8 mouse cellular contexts compared by ENCODE assay signal in the genomic region with DNA sequence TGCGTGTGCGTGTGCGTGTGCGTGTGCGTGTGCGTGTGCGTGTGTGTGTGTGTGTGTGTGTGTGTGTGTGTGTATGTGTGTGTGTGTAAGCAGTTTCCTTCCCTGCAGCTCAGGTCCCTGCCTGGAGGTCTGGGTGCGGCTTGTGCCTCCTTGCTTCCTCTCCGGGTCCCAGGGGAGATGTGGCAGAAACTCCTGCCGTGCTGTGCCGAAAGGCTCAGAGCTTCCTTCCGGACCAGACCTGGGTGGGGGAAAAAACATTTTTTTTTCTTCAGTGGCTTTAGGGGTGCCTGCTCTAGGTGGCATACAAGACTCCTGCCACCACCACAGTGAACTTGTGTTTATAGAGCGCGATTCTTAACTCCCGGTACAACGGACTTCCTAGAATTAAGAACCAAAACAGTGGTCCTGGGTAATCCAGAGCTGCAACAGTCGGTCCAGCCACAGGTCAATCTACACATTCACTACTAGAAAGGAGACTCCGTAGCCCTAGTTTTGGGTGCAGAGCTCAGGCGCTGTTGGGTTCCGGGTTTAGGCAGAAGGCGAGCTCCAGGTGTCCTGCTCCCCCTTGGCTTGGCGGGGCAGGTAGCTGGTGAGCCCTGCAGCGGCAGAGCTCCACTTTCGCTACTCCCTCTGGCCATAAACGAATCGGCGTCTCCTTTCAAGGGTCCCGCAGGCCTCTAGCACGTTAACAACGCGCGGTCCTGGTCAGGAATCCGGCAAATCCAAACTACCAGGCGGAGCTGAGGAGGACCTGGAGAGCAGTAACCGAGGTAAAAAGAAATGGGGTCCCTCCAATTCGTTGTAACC. TPM values are rescaled to one million over a fixed set of nuclear protein-coding genes. Genes with fewer than 3 reads are reported as not detected.
A peak's percentile ranks its signal among the peaks of the same experiment; 100 is the strongest.
DNase-seq lines count a peak whose midpoint lies in the region; ATAC-seq lines count a peak whose summit lies in the region.

A gene (plus strand): TSS at position 535 of the 807 bp plus-strand sequence.

- 4% methylated on average over 35 of the region's 36 CpGs for WGBS in midbrain, embryonic 15.5 days

- no peaks in the 10 kb centered on the region for H3K4me1 ChIP-seq in erythroblast, embryonic 14.5 days (ENCODE audit: control insufficient read depth)
- peaks cover 31% of the 10 kb centered on the region for H3K4me1 ChIP-seq in midbrain, embryonic 15.5 days

- H3K27me3 ChIP-seq in erythroblast, embryonic 14.5 days (ENCODE audit: control insufficient read depth): peaks cover 63% of the 10 kb centered on the region
- peaks cover 57% of the 10 kb centered on the region for H3K27me3 ChIP-seq in midbrain, embryonic 15.5 days (replicated peaks)

- peak; percentile 14 for DNase-seq in thymus, postnatal 4 days
- DNase-seq in thymus, postnatal 25 days: no peak
- peak; percentile 40 to 61 for DNase-seq in kidney, postnatal 4 days
- DNase-seq in right cerebral cortex, postnatal 14 days: no peak
- no peak for DNase-seq in gastrocnemius, adult 8-10 months (ENCODE audit: low spot score in 2 of 2)

- no peak within 1 kb of the TSS for H3K27ac ChIP-seq in midbrain, embryonic 15.5 days

- 0 out of 2 replicates have a peak within 1 kb of the TSS, but pooled peaks have one; percentile 3 for H3K4me2 ChIP-seq in midbrain, embryonic 15.5 days

- no peaks in the 10 kb centered on the region for H3K36me3 ChIP-seq in erythroblast, embryonic 14.5 days (ENCODE audit: control insufficient read depth)
- H3K36me3 ChIP-seq in midbrain, embryonic 15.5 days (replicated peaks): no peaks in the 10 kb centered on the region

- no peak within 1 kb of the TSS for H3K9ac ChIP-seq in midbrain, embryonic 15.5 days

- H3K4me3 ChIP-seq in erythroblast, embryonic 14.5 days (replicated peaks): peak within 1 kb of the TSS; percentile 53
- H3K4me3 ChIP-seq in midbrain, embryonic 15.5 days: no peak within 1 kb of the TSS

- no peaks in the 10 kb centered on the region; the same call in 1 of the 2 replicates for H3K9me3 ChIP-seq in erythroblast, embryonic 14.5 days (ENCODE audit: control insufficient read depth, low read length)
- H3K9me3 ChIP-seq in midbrain, embryonic 15.5 days: no peaks in the 10 kb centered on the region

- ATAC-seq in erythroblast, adult 5-6 weeks (replicated peaks; ENCODE audit: low FRiP score, poor library complexity, severe bottlenecking): no peak
- no peak for ATAC-seq in midbrain, embryonic 15.5 days (replicated peaks)

RNA-seq across cellular contexts. Expression of the gene that starts here (rescaled TPM):
- 0.03 TPM in 1 of 2 replicates, not detected in the other for polyA plus RNA-seq in erythroblast, embryonic 14.5 days (2012)
- not detected in 2 replicates for total RNA-seq in erythroblast, adult 5-6 weeks (2015; ENCODE audit: low replicate concordance)
- not detected in 2 replicates for total RNA-seq in erythroblast, adult 5-6 weeks (2017; ENCODE audit: low replicate concordance)
- polyA plus RNA-seq in midbrain, embryonic 15.5 days (2015; fragmentation: Nextera tagmentation; extraction: Ambion mirVana): 0.15 TPM in 1 of 2 replicates, not detected in the other
- not detected for total RNA-seq in gastrocnemius, adult 8-10 months (2022)

Comparison
In these comparisons a context has a peak if more than half of its experiments do, and no peak if none do; other contexts are left out.
1. DNase-seq: peak in thymus, postnatal 4 days (single experiment) and kidney, postnatal 4 days (2 of 2); none in thymus, postnatal 25 days (single experiment), right cerebral cortex, postnatal 14 days (single experiment) and gastrocnemius, adult 8-10 months (0 of 2).